Mouse (Mus musculus) spleen, postnatal 36 days (tissue): Measurements from ENCODE around the gene Kremen2.
A peak's percentile ranks its signal among the peaks of the same experiment; 100 is the strongest.

Experiments
- DNase-seq, 2 experiments: peaks; one replicate each; pipeline ENCODE4 v3.0.0; 2022; ENCODE audit warnings: low spot score in 2 of 2, mixed read lengths in 1 of 2

Gene Kremen2

GRCm38 (mm10) chr17:23760231-23760630, 14.6 kb upstream of the Kremen2 start:
- no peak for DNase-seq

DNA sequence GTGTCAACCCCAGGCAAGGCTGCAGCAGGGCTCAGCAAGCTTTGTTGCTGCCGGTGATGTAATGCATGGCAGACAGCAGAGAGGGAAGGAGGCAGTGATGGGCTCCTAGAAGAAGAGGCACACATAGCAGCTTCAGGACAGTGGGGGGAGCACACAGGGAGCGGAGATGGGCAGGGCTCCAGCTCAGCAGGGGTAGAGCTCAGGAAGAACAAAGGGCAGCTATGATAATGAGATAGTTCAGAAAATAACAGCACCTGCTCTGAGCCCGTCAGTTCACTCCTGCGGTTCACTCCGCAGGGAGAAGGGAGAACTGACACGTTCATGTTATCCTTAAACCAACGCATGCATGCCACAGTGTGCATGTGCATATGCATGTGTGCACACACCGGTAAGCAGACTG, 13.2 kb upstream of the Kremen2 start:
- DNase-seq, result no peak

- no peak for DNase-seq
Observed at GRCm38 (mm10) chr17:23757581-23757980, 11.9 kb upstream of the Kremen2 start.

DNA sequence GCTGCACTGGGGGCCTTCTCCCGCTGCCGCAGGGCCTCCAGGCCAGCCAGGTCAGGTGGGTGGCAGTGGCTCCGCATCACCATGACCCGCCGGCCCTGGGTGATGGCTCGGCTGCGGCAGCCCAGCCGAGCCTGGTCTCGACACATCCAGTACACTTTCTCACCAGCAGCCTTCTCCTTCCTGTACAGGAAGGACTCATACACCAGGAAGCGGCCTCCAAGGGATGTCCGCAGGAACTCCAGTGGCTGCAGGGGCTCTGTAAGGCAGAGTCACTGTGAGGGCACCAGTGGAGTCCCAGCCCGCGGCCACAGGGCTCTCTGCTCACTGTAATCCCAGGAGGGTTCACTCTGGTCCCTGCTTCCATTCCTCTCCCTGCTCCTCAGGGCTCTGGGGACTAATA, 10.1 kb upstream of the Kremen2 start:
- no peak for DNase-seq

- DNase-seq, result no peak
Observed at GRCm38 (mm10) chr17:23749400-23750191, 4.0 kb upstream of the Kremen2 start.

- DNase-seq, result peak; percentile 54 to 70
Observed at GRCm38 (mm10) chr17:23748631-23749391, 3.2 kb upstream of the Kremen2 start.

DNA sequence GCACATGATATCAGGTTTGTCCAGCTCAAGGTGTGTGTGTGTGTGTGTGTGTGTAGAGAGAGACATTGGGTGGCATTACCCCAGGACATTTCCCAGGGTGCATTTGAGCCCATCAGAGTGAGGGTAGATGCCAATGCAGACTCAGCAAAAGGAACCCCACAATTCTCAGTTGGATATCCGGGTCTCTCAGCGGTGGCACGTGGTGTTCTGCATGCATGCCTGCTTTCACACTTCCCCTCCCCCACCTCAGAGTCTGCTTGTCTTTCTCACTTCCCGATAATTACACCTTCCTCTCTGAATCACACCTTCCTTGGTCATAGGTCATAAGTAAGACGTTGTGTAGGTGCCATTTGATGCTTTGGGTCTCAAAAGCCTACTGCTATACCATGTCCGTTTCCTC, 2.4 kb upstream of the Kremen2 start:
- DNase-seq, result peak; percentile 77 to 80

DNA sequence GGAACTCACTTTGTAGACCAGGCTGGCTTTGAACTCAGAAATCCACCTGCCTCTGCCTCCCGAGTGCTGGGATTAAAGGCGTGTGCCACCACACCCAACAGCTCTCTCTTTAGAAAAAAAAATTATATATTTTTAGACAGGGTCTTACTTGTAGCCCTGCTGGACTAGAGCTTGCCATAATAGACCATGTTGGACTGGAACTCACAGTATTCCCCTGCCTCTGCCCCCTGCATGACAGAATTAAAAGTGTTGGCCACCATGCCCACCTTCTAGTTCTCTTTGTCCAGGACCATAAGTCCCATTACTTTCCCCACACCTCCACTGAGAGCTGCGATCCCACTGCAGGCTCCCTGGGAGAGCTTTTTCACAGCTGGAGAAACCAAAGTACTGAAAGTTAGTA, 1.8 kb upstream of the Kremen2 start:
- no peak for DNase-seq

GRCm38 (mm10) chr17:23746767-23747166, 1.1 kb upstream of the Kremen2 start:
- no peak for DNase-seq

- DNase-seq, result no peak
Observed at GRCm38 (mm10) chr17:23746311-23746710, 678 bp upstream of the Kremen2 start.

- DNase-seq, result no peak
Observed at GRCm38 (mm10) chr17:23744651-23745050, 982 bp downstream of the Kremen2 start.

GRCm38 (mm10) chr17:23744076-23744475, 1.6 kb downstream of the Kremen2 start:
- no peak for DNase-seq

DNA sequence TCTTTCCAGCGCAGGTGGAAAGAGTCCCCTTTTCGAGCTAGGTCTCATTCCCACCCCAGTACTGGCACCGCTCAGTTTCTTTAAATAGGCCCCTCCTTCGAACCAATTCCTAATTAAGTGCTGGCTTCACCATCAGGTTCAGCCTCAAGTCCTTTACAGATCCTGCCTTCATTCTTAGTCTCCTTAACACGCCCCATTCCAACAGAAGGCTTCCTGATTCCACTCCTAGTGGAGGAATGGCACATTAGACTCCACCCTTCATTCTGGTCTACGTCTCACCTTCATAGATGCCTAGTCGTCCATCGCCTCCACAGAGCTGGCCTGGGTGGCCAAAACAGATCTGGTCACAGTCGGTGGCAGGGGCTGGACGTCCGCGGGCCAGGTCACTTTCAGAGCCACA, 2.7 kb downstream of the Kremen2 start:
- DNase-seq, result no peak

DNA sequence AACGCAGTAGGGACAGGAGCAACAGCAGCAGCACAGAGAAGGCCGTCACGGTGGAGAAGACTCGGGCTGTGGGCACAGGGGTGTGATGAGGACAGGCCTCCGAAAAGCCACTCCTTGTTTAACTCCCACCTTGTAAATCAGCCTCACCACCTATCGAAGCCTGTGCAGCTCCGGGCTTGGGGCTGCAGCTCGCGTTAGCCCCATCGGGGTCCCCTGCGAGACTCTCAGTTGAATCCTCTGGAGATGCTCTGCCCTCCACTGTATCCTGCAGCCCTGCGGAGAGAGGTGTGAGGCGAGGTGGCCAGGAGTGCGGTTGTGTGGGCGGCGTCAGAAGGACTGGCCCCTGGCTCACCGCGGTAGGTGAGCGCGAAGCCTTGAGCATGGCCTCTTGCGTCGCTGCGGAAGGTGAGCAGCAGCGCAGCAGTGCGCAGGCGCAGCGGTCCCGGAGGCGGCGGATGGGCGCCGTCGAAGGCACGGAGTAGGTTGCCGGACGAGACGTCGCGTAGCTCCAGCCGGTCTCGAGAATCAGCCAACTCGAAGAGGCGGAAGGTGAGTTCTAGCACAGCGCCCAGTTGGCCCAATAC, 3.3 kb downstream of the Kremen2 start:
- DNase-seq, result peak; percentile 37 to 46

DNA sequence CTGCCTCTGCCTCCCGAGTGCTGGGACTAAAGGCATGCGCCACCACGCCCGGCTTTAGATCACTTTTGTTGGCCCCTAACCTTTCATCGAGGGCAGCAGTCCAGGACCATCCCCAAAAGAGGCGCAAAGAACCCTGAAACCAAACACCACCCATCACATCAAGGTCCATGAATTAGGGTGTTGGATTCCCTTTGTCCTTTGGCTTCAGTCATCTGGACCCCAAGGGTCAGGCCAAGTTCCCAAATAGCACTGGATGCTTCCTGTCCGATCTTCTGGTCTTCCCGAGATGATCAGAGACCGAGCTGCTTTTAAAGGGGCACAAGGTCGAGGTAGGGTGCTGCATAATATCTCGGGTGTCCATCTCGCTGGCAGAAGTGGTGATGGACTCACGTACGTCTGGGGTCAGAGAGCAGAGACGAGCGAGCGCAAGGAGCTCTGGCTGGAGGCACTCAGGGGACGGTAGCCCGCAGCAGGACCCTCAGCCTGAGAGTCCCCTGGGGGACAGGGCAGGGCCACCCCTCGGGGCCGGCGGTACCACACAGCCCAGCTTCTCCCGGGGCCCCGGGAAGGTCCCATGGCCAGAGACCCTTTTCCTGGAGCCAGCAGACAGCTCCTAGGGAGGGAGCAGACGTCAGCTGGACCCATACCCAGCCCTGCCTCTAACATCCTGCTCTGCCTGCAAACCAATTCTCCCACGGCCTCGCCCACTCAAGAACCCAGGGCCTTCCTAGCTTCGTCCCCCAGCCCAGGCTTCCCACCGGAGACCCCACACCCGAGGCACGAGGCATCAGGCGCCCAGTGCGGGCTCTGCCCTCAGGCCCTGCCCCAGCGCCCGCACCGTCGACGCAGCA, 4.0 kb downstream of the Kremen2 start:
- DNase-seq, result no peak

DNA sequence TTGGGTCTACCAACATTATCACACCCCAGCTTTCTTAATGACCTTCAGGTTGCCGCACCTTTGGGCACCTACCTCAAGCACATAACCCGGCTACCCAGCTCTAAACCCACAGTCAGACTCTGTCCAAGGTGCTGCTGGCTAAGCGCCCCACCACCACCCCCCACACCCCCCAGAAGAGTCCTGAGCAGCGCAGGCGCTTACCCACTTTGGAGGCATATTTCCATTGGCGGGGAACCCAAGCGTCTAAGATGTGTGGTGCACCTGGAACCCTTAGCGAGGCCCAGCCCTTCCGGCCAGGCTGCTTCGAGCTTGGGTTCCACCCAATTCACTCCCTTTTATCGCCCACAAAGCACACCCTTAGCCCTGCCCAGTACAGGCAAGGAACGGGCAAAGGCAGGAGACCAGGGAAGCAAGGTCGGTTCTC, 5.0 kb downstream of the Kremen2 start, which contains the start of gene Paqr4:
Gene Paqr4, minus strand, starts transcription at position 270 of the 424 bp plus-strand sequence.
- DNase-seq, result peak; percentile 44 to 63

DNA sequence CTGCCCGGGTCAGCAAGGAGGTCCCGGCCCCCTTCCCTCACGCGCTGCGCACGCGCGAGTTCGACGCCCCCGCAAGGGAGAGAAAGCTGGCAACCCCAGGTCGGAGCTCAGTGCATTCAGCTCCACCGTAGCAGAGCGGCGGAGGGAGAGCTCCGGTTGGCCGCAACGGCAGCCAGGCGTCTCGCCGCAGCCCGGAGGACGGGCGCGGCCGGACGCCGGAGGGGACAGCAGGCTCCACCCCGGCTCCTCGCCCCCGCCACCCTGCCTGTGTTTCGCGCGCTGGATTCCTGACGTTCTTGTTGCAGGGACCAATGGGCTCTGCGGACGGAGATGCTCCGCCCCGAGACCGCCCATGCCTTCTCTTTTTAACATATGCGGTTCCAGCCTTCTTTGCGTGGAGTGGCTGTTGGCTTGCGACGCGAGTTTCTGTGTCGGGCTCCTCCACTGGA, 5.5 kb downstream of the Kremen2 start:
- DNase-seq, result peak; percentile 83 to 86

DNA sequence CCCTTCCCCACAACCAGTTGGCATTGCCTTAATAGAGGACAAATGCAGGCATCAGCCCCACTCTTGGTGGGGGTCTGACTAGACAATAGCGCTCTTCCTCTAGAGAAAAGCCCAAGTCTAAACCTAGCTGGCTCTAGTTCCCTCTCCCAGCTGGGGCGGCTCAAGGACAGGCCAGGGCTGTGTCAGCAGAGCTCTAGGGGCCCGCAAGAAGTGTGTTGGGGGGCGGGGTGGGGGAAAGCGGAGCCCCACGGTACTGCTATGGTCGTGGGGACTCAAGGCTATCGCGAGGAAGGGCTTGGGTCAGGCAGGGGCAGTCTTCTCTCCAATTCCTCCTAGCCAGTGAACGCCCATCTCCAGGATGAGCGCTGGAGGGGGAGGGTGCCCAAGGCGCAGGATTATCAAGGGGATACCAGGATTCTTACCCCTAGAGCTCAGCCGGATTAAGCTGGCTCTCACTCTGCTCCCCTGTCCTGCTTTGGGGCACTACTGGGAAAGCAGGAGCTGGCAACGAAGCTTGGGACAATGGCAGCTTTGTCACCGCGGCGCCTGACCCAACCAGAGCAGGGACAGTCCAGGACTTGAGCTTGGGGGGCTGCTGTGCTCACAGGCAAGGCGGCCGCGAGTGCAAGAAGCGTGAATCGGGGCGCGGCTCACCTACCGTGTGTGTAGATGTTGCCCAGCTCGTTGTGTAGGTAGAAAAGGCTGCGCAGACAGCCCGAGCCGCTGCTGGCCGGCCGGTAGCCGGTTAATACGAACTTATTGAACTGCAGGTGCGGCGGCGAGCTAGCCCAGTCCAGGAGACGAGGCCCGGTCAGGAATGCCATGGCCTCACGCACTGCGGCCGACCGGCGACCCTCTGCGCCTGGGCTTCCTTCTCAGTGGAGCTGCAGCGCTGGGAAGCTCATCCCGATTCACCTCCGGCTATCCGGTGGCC, 6.2 kb downstream of the Kremen2 start:
- no peak for DNase-seq

GRCm38 (mm10) chr17:23738836-23739201, 6.8 kb downstream of the Kremen2 start:
- DNase-seq, result no peak
